Mouse (Mus musculus): ENCODE measurements around the gene Utp14b. TPM values are rescaled to one million over a fixed set of nuclear protein-coding genes. Genes with fewer than 3 reads are reported as not detected.

Gene Utp14b
- polyA plus RNA-seq, 1 experiment: 6.5 TPM

GRCm38 (mm10) chr1:78707280-78707679 lies 49.4 kb downstream of the Utp14b start:
- DNase-seq: no peak
- Histone ChIP-seq H3K27ac (ENCODE audit: insufficient read depth, low read length) (no peak overlapping the region), H3K4me3 (replicated peaks; ENCODE audit: insufficient read depth, low read depth, low read length) (no peak overlapping the region), H3K27me3 (ENCODE audit: control insufficient read depth, insufficient read depth, low read length) (no peaks in the 10 kb centered on the region), H3K4me1 (ENCODE audit: control insufficient read depth, insufficient read depth, low read length) (no peaks in the 10 kb centered on the region)
- TF ChIP-seq POLR2A (IDR thresholded peaks at IDR 0.05; ENCODE audit: borderline replicate concordance, insufficient read depth, low read length): no peak
- TF ChIP-seq CTCF (IDR thresholded peaks at IDR 0.05; ENCODE audit: borderline replicate concordance, insufficient read depth, low read depth, low read length): no peak
- WGBS: 57% methylated on average over 4 of the region's 4 CpGs

GRCm38 (mm10) chr1:78710026-78710425 lies 52.2 kb downstream of the Utp14b start:
- H3K27ac ChIP-seq (ENCODE audit: insufficient read depth, low read length): no peak overlapping the region
- H3K4me3 ChIP-seq (replicated peaks; ENCODE audit: insufficient read depth, low read depth, low read length): no peak overlapping the region
- no peak for DNase-seq
- H3K27me3 ChIP-seq (ENCODE audit: control insufficient read depth, insufficient read depth, low read length): no peaks in the 10 kb centered on the region
- TF ChIP-seq CTCF (IDR thresholded peaks at IDR 0.05; ENCODE audit: borderline replicate concordance, insufficient read depth, low read depth, low read length) (no peak), POLR2A (IDR thresholded peaks at IDR 0.05; ENCODE audit: borderline replicate concordance, insufficient read depth, low read length) (no peak)
- H3K4me1 ChIP-seq (ENCODE audit: control insufficient read depth, insufficient read depth, low read length): no peaks in the 10 kb centered on the region

GRCm38 (mm10) chr1:78710613-78711329 lies 52.9 kb downstream of the Utp14b start:
- no peak for TF ChIP-seq CTCF (IDR thresholded peaks at IDR 0.05; ENCODE audit: borderline replicate concordance, insufficient read depth, low read depth, low read length)
- no peak for TF ChIP-seq POLR2A (IDR thresholded peaks at IDR 0.05; ENCODE audit: borderline replicate concordance, insufficient read depth, low read length)
- Histone ChIP-seq H3K27ac (ENCODE audit: insufficient read depth, low read length) (no peak overlapping the region), H3K4me1 (ENCODE audit: control insufficient read depth, insufficient read depth, low read length) (no peaks in the 10 kb centered on the region), H3K27me3 (ENCODE audit: control insufficient read depth, insufficient read depth, low read length) (no peaks in the 10 kb centered on the region), H3K4me3 (replicated peaks; ENCODE audit: insufficient read depth, low read depth, low read length) (no peak overlapping the region)
- 89% methylated on average over 5 of the region's 5 CpGs for WGBS
- DNase-seq: no peak

Other genes with a start within 250 kb of the Utp14b start
- gene Farsb, start 169.1 kb upstream of the Utp14b start, polyA plus RNA-seq (2012; rRNA removed): 62.6 and 63.1 TPM in 2 replicates
- gene Mogat1, start 147.0 kb upstream of the Utp14b start, polyA plus RNA-seq (2012; rRNA removed): 0.97 and 1.5 TPM in 2 replicates
- 1.9 and 2.6 TPM in 2 replicates for gene BC035947, start 145.9 kb upstream of the Utp14b start, polyA plus RNA-seq (2012; rRNA removed)
- 89.9 and 91.8 TPM in 2 replicates for gene Acsl3, start 213 bp upstream of the Utp14b start, polyA plus RNA-seq (2012; rRNA removed)
- 0.40 and 0.56 TPM in 2 replicates for gene Kcne4, start 158.7 kb downstream of the Utp14b start, polyA plus RNA-seq (2012; rRNA removed)

Measured in cerebellum, adult 2 months (tissue).